Mouse (Mus musculus) midbrain, embryonic 10.5 days (tissue): Measurements from ENCODE around the gene Phykpl. TPM values are rescaled to one million over a fixed set of nuclear protein-coding genes. Genes with fewer than 3 reads are reported as not detected.

ENCODE experiments used
- DNase-seq: peaks from one replicate; pipeline ENCODE4 v3.0.0-alpha.2; 2017; ENCODE audit warnings: low spot score
- H3K27ac ChIP-seq: fragments of 300-500 bp; sonication (generic); replicated peaks from 2 replicates; pipeline ENCODE4 v1.5.1; 2016; ENCODE audit warnings: mild to moderate bottlenecking
- H3K27me3 ChIP-seq: fragments of 300-500 bp; sonication (generic); 2 replicates; pipeline ENCODE4 v1.6.1; 2016; ENCODE audit warnings: low read depth, mild to moderate bottlenecking; ENCODE audit not compliant: poor library complexity, severe bottlenecking
- H3K36me3 ChIP-seq: fragments of 300-500 bp; sonication (generic); 2 replicates; pipeline ENCODE4 v1.6.1; 2016; ENCODE audit warnings: mild to moderate bottlenecking, moderate library complexity
- H3K4me1 ChIP-seq: fragments of 300-500 bp; sonication (generic); 2 replicates; pipeline ENCODE4 v1.6.1; 2016
- H3K4me3 ChIP-seq: fragments of 300-500 bp; sonication (generic); 2 replicates; pipeline ENCODE4 v1.5.1; 2016; ENCODE audit warnings: mild to moderate bottlenecking, moderate library complexity
- H3K9me3 ChIP-seq: fragments of 300-500 bp; sonication (generic); replicated peaks from 2 replicates; pipeline ENCODE4 v1.6.1; 2016; ENCODE audit warnings: mild to moderate bottlenecking
- WGBS: fragments of 180-500 bp; shearing (Covaris S2); methylation state at CpG from one replicate; pipeline ENCODE4 v1.1.7; 2016; 5-methylcytosine and 5-hydroxymethylcytosine counted together
- polyA plus RNA-seq: library from polyadenylated mRNA; unstranded; fragments of >200 nt; fragmentation: Nextera tagmentation; extraction: Ambion mirVana; gene quantifications from 2 replicates; pipeline ENCODE4 v1.2.1, GENCODE M21; 2016

The Phykpl gene
- polyA plus RNA-seq, 1 experiment from 2014 or later = 14.4 TPM

GRCm38 (mm10) chr11:51652889-51653418 is 68.4 kb downstream of the Phykpl start:
- Histone ChIP-seq H3K9me3 (no peaks in the 10 kb centered on the region), H3K4me1 (peaks cover 34% of the 10 kb centered on the region), H3K27ac (no peak overlapping the region), H3K4me3 (no peak overlapping the region), H3K27me3 (peaks cover 36% of the 10 kb centered on the region), H3K36me3 (no peaks in the 10 kb centered on the region)
- DNase-seq = no peak
- WGBS = 88% methylated on average over 4 of the region's 4 CpGs

- Histone ChIP-seq H3K36me3 (no peaks in the 10 kb centered on the region), H3K27ac (no peak overlapping the region), H3K27me3 (peaks cover 36% of the 10 kb centered on the region), H3K4me1 (peaks cover 26% of the 10 kb centered on the region), H3K4me3 (no peak overlapping the region), H3K9me3 (no peaks in the 10 kb centered on the region)
- 92% methylated on average over 6 of the region's 6 CpGs for WGBS
- no peak for DNase-seq
These were observed 69.2 kb downstream of the Phykpl start for GRCm38 (mm10) chr11:51653736-51654135.

Other genes starting within 250 kb of the Phykpl start
- 587 and 631 TPM in 2 replicates for gene Hnrnpab, start 22.1 kb downstream of the Phykpl start, polyA plus RNA-seq
- gene Nhp2, start 35.0 kb downstream of the Phykpl start, polyA plus RNA-seq = 209 and 269 TPM in 2 replicates
- gene Rmnd5b, start 51.1 kb downstream of the Phykpl start, polyA plus RNA-seq = 38.6 TPM in 2 replicates
- 16.9 and 21.7 TPM in 2 replicates for gene N4bp3, start 66.1 kb downstream of the Phykpl start, polyA plus RNA-seq
- gene D930048N14Rik, start 66.2 kb downstream of the Phykpl start, polyA plus RNA-seq = 0.98 and 1.6 TPM in 2 replicates
- 88.5 and 89.7 TPM in 2 replicates for gene 0610009B22Rik, start 104.1 kb downstream of the Phykpl start, polyA plus RNA-seq
- gene Sec24a, start 178.9 kb downstream of the Phykpl start, polyA plus RNA-seq = 12.9 and 14.8 TPM in 2 replicates
- 124 and 125 TPM in 2 replicates for gene Sar1b, start 178.9 kb downstream of the Phykpl start, polyA plus RNA-seq